Mouse (Mus musculus): ENCODE measurements around the gene Fbxo33.

- TF ChIP-seq CTCF (conservative IDR thresholded peaks at IDR 0.05 in 1 of 2, IDR thresholded peaks at IDR 0.05 in 1 of 2; ENCODE audit: low read depth in 2 of 2, low read length in 2 of 2), result no peak
- no peak for TF ChIP-seq JUN (IDR thresholded peaks at IDR 0.05; ENCODE audit: insufficient read depth, low read depth, low read length)
- no peak for TF ChIP-seq POLR2A (IDR thresholded peaks at IDR 0.05; ENCODE audit: low read depth, low read length)
- no peak for TF ChIP-seq UBTF (IDR thresholded peaks at IDR 0.05; ENCODE audit: low read depth, low read length)
- no peak for TF ChIP-seq TCF12 (IDR thresholded peaks at IDR 0.05; ENCODE audit: low read depth, low read length)
- TF ChIP-seq RAD21 (IDR thresholded peaks at IDR 0.05; ENCODE audit: low read depth, low read length), result no peak
- TF ChIP-seq SMC3 (IDR thresholded peaks at IDR 0.05; ENCODE audit: low read depth, low read length), result no peak
- no peak for TF ChIP-seq MYC (IDR thresholded peaks at IDR 0.05; ENCODE audit: low read depth, low read length)
- TF ChIP-seq EP300 (IDR thresholded peaks at IDR 0.05; ENCODE audit: low read length), result no peak
- TF ChIP-seq NRF1 (IDR thresholded peaks at IDR 0.05; ENCODE audit: low read depth, low read length), result no peak
Observed at GRCm38 (mm10) chr12:59260798-59261197, 41.3 kb upstream of the Fbxo33 start.
